Mouse (Mus musculus): ENCODE results near the gene Rimbp3. TPM values are rescaled to one million over a fixed set of nuclear protein-coding genes. Genes with fewer than 3 reads are reported as not detected.

The Rimbp3 gene
- total and polyA plus RNA-seq, 3 experiments: 0.35 to 0.62 TPM; not detected in 1

DNA sequence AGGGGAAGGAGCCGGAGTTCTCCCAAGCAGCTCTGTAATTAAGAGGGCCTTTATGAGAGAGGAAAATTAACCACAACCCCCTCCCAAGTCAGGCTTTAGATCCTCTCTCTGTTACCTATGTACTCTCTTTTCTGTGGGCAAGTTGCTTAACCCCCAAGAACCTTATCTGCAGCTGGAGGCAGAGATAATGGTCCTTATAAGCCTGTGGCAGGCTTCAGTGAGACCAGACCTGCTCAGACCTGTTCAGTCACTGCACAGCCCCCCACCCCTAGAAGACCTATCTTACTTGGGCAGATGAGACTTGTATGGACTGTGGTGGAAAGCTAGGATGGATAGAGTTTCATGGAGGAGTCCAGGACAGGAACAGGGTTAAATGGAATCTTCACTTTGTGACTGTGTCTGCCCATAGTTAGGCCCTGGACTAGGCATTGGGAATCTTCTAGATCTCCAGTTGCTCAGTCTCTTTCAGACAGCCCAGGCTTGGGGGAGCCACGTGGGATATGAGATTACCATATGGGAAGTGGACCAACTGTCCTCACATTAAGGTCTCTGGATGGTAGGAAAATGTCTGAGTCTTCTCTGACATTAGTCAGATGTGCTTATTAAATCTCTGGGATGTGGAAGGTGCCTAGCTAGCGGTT is 43.8 kb downstream of the Rimbp3 start (continued):
- TF ChIP-seq NRF1 (IDR thresholded peaks at IDR 0.05; ENCODE audit: insufficient read depth, low read depth, low read length, poor library complexity, severe bottlenecking) (no peak), RCOR1 (IDR thresholded peaks at IDR 0.05; ENCODE audit: low read depth, low read length) (peak; percentile 96), KAT2A (conservative IDR thresholded peaks at IDR 0.05; ENCODE audit: low read depth, low read length) (0 out of 2 replicates have a peak, but pooled peaks have one; percentile 34)

- Histone ChIP-seq H3K36me3 (ENCODE audit: control insufficient read depth in 1 of 2, insufficient read depth in 2 of 2, low read length in 2 of 2) (peaks cover 1 to 49% of the 10 kb centered on the region in 2 experiments), H3K27ac (ENCODE audit: control insufficient read depth, low read depth, low read length) (peak overlapping the region; percentile 97), H3K4me1 (ENCODE audit: control insufficient read depth in 1 of 2, insufficient read depth in 2 of 2, low read length in 2 of 2) (peaks cover 35 to 57% of the 10 kb centered on the region in 2 experiments), H3K27me3 (ENCODE audit: control insufficient read depth in 1 of 2, insufficient read depth in 2 of 2, low read length in 2 of 2) (no peaks in the 10 kb centered on the region), H3K9ac (ENCODE audit: control insufficient read depth, low read depth, low read length, poor library complexity, severe bottlenecking) (peak overlapping the region; percentile 47), H3K4me3 (ENCODE audit: control insufficient read depth in 1 of 2, insufficient read depth in 1 of 2, low read depth in 2 of 2, low read length in 2 of 2) (no peak overlapping the region), H3K9me3 (replicated peaks; ENCODE audit: insufficient read depth, low read length) (no peaks in the 10 kb centered on the region), H3K79me2 (ENCODE audit: control insufficient read depth, insufficient read depth, low read length, poor library complexity) (peaks cover 18% of the 10 kb centered on the region)
- peak; percentile 66 for DNase-seq (ENCODE audit: low read depth, low spot score)
- TF ChIP-seq TCF12 (IDR thresholded peaks at IDR 0.05; ENCODE audit: low read depth, low read length) (0 out of 2 replicates have a peak, but pooled peaks have one; percentile 8), ELF1 (IDR thresholded peaks at IDR 0.05; ENCODE audit: low read depth, low read length) (no peak), POLR2AphosphoS5 (IDR thresholded peaks at IDR 0.05; ENCODE audit: borderline replicate concordance, low read depth, low read length) (no peak), MYC (IDR thresholded peaks at IDR 0.05; ENCODE audit: low read depth, low read length) (no peak), EP300 (IDR thresholded peaks at IDR 0.05; ENCODE audit: low read depth in 1 of 2, low read length in 2 of 2) (0 out of 4 replicates have a peak, but pooled peaks of 1 of the 2 experiments have one; percentile 15), RCOR1 (IDR thresholded peaks at IDR 0.05; ENCODE audit: low read depth, low read length) (no peak), UBTF (IDR thresholded peaks at IDR 0.05; ENCODE audit: borderline replicate concordance, insufficient read depth, low read depth, low read length) (no peak), MAX (IDR thresholded peaks at IDR 0.05; ENCODE audit: low read length) (peak; percentile 59), ETS1 (IDR thresholded peaks at IDR 0.05; ENCODE audit: low read depth, low read length) (peak; percentile 20; the same call in 1 of the 2 replicates), NELFE (IDR thresholded peaks at IDR 0.05; ENCODE audit: low read depth, low read length) (no peak), ZMIZ1 (IDR thresholded peaks at IDR 0.05; ENCODE audit: low read depth, low read length) (no peak), E2F4 (IDR thresholded peaks at IDR 0.05; ENCODE audit: borderline replicate concordance, low read depth, low read length) (no peak), SMC3 (IDR thresholded peaks at IDR 0.05; ENCODE audit: low read depth, low read length) (no peak), ZC3H11A (IDR thresholded peaks at IDR 0.05; ENCODE audit: low read depth, low read length) (no peak), USF2 (IDR thresholded peaks at IDR 0.05; ENCODE audit: borderline replicate concordance in 1 of 2, insufficient read depth in 1 of 2, low read depth in 1 of 2, low read length in 2 of 2) (no peak), CTCF (IDR thresholded peaks at IDR 0.05 in 2 of 3, conservative IDR thresholded peaks at IDR 0.05 in 1 of 3; ENCODE audit: control insufficient read depth in 1 of 3, insufficient read depth in 1 of 3, low read depth in 2 of 3, low read length in 3 of 3, poor library complexity in 1 of 3, severe bottlenecking in 1 of 3) (no peak), RAD21 (IDR thresholded peaks at IDR 0.05; ENCODE audit: low read depth, low read length) (no peak), CHD2 (IDR thresholded peaks at IDR 0.05; ENCODE audit: low read length) (no peak), SIN3A (IDR thresholded peaks at IDR 0.05; ENCODE audit: low read length) (peak; percentile 34; the same call in 1 of the 2 replicates), BHLHE40 (IDR thresholded peaks at IDR 0.05; ENCODE audit: borderline replicate concordance, low read depth, low read length) (no peak), NRF1 (IDR thresholded peaks at IDR 0.05; ENCODE audit: insufficient read depth, low read depth, low read length, poor library complexity, severe bottlenecking) (no peak), GATA1 (IDR thresholded peaks at IDR 0.05; ENCODE audit: low read depth, low read length) (no peak), CHD1 (IDR thresholded peaks at IDR 0.05; ENCODE audit: low read depth, low read length) (no peak), USF1 (IDR thresholded peaks at IDR 0.05; ENCODE audit: low read depth, low read length) (no peak)
Measured at GRCm38 (mm10) chr16:17252841-17253240, 44.4 kb downstream of the Rimbp3 start.
